Mouse (Mus musculus): Measurements from ENCODE around the gene Actn1. TPM values are rescaled to one million over a fixed set of nuclear protein-coding genes. Genes with fewer than 3 reads are reported as not detected.

Actn1 gene
- polyA plus RNA-seq, 2 experiments, result 35.8 to 95.9 TPM

GRCm38 (mm10) chr12:80203284-80203683 lies 56.9 kb downstream of the Actn1 start:
- WGBS, result 71% methylated on average over 4 of the region's 4 CpGs
- H3K27me3 ChIP-seq (ENCODE audit: control insufficient read depth, insufficient read depth, low read length), result no peaks in the 10 kb centered on the region

GRCm38 (mm10) chr12:80199738-80200137 lies 60.4 kb downstream of the Actn1 start:
- Histone ChIP-seq H3K4me2 (replicated peaks; ENCODE audit: low read depth, low read length, severe bottlenecking) (no peak overlapping the region), H3K4me1 (ENCODE audit: control insufficient read depth, insufficient read depth, low read length) (no peaks in the 10 kb centered on the region), H3K9me3 (ENCODE audit: control insufficient read depth, low read length) (no peaks in the 10 kb centered on the region), H3K9ac (ENCODE audit: low read depth, low read length, severe bottlenecking) (no peak overlapping the region), H3K27me3 (ENCODE audit: control insufficient read depth, insufficient read depth, low read length) (no peaks in the 10 kb centered on the region), H3K4me3 (replicated peaks; ENCODE audit: low read length) (no peak overlapping the region), H3K27ac (replicated peaks; ENCODE audit: low read depth, low read length) (no peak overlapping the region), H3K36me3 (ENCODE audit: control insufficient read depth, insufficient read depth, low read length) (peaks cover 49% of the 10 kb centered on the region)
- WGBS, result 68% methylated on average over 2 of the region's 2 CpGs
- TF ChIP-seq POLR2A (IDR thresholded peaks at IDR 0.05; ENCODE audit: borderline replicate concordance, extremely low read depth, insufficient read depth, insufficient read length), result no peak
- DNase-seq (ENCODE audit: low spot score) (no peak), ATAC-seq (ENCODE audit: low FRiP score, low read depth) (no peak)

More at GRCm38 (mm10) chr12:80203284-80203683, 56.9 kb downstream of the Actn1 start:
- no peaks in the 10 kb centered on the region for H3K9me3 ChIP-seq (ENCODE audit: control insufficient read depth, low read length)
- ATAC-seq (ENCODE audit: low FRiP score, low read depth), result no peak
- no peak for TF ChIP-seq POLR2A (IDR thresholded peaks at IDR 0.05; ENCODE audit: borderline replicate concordance, extremely low read depth, insufficient read depth, insufficient read length)
- H3K27ac ChIP-seq (replicated peaks; ENCODE audit: low read depth, low read length), result no peak overlapping the region
- DNase-seq (ENCODE audit: low spot score), result no peak
- no peak overlapping the region for H3K4me2 ChIP-seq (replicated peaks; ENCODE audit: low read depth, low read length, severe bottlenecking)
- H3K36me3 ChIP-seq (ENCODE audit: control insufficient read depth, insufficient read depth, low read length), result peaks cover 45% of the 10 kb centered on the region
- H3K9ac ChIP-seq (ENCODE audit: low read depth, low read length, severe bottlenecking), result no peak overlapping the region
- no peak overlapping the region for H3K4me3 ChIP-seq (replicated peaks; ENCODE audit: low read length)
- H3K4me1 ChIP-seq (ENCODE audit: control insufficient read depth, insufficient read depth, low read length), result 0 out of 2 replicates have a peak, but pooled peaks cover under 1% of the 10 kb centered on the region

GRCm38 (mm10) chr12:80198487-80198886 lies 61.7 kb downstream of the Actn1 start:
- no peaks in the 10 kb centered on the region for H3K4me1 ChIP-seq (ENCODE audit: control insufficient read depth, insufficient read depth, low read length)
- ATAC-seq (ENCODE audit: low FRiP score, low read depth) (peak; percentile 73; the same call in 1 of the 2 replicates), DNase-seq (ENCODE audit: low spot score) (peak; percentile 88)
- H3K4me2 ChIP-seq (replicated peaks; ENCODE audit: low read depth, low read length, severe bottlenecking), result no peak overlapping the region
- WGBS, result 20% methylated on average over 3 of the region's 3 CpGs
- no peak overlapping the region for H3K4me3 ChIP-seq (replicated peaks; ENCODE audit: low read length)
- no peaks in the 10 kb centered on the region for H3K9me3 ChIP-seq (ENCODE audit: control insufficient read depth, low read length)
- no peaks in the 10 kb centered on the region for H3K27me3 ChIP-seq (ENCODE audit: control insufficient read depth, insufficient read depth, low read length)
- no peak overlapping the region for H3K9ac ChIP-seq (ENCODE audit: low read depth, low read length, severe bottlenecking)
- no peak for TF ChIP-seq POLR2A (IDR thresholded peaks at IDR 0.05; ENCODE audit: borderline replicate concordance, extremely low read depth, insufficient read depth, insufficient read length)
- H3K27ac ChIP-seq (replicated peaks; ENCODE audit: low read depth, low read length), result no peak overlapping the region
- peaks cover 49% of the 10 kb centered on the region for H3K36me3 ChIP-seq (ENCODE audit: control insufficient read depth, insufficient read depth, low read length)

- no peak overlapping the region for H3K9ac ChIP-seq (ENCODE audit: low read depth, low read length, severe bottlenecking)
- no peak overlapping the region for H3K4me2 ChIP-seq (replicated peaks; ENCODE audit: low read depth, low read length, severe bottlenecking)
- H3K9me3 ChIP-seq (ENCODE audit: control insufficient read depth, low read length), result no peaks in the 10 kb centered on the region
- DNase-seq (ENCODE audit: low spot score), result peak; percentile 65
- peaks cover 57% of the 10 kb centered on the region for H3K36me3 ChIP-seq (ENCODE audit: control insufficient read depth, insufficient read depth, low read length)
- H3K4me1 ChIP-seq (ENCODE audit: control insufficient read depth, insufficient read depth, low read length), result no peaks in the 10 kb centered on the region
- TF ChIP-seq POLR2A (IDR thresholded peaks at IDR 0.05; ENCODE audit: borderline replicate concordance, extremely low read depth, insufficient read depth, insufficient read length), result no peak
- WGBS, result 77% methylated on average over 10 of the region's 10 CpGs
- ATAC-seq (ENCODE audit: low FRiP score, low read depth), result no peak
- H3K4me3 ChIP-seq (replicated peaks; ENCODE audit: low read length), result no peak overlapping the region
- no peak overlapping the region for H3K27ac ChIP-seq (replicated peaks; ENCODE audit: low read depth, low read length)
- H3K27me3 ChIP-seq (ENCODE audit: control insufficient read depth, insufficient read depth, low read length), result no peaks in the 10 kb centered on the region
Measured at GRCm38 (mm10) chr12:80197343-80197742, 62.8 kb downstream of the Actn1 start.

- no peak for ATAC-seq (ENCODE audit: low FRiP score, low read depth)
Measured at GRCm38 (mm10) chr12:80191806-80192205, 68.4 kb downstream of the Actn1 start.

GRCm38 (mm10) chr12:80191371-80191770 lies 68.8 kb downstream of the Actn1 start:
- 81% methylated on average over 6 of the region's 6 CpGs for WGBS
- no peak overlapping the region for H3K4me2 ChIP-seq (replicated peaks; ENCODE audit: low read depth, low read length, severe bottlenecking)
- DNase-seq (ENCODE audit: low spot score) (no peak), ATAC-seq (ENCODE audit: low FRiP score, low read depth) (no peak)
- TF ChIP-seq POLR2A (IDR thresholded peaks at IDR 0.05; ENCODE audit: borderline replicate concordance, extremely low read depth, insufficient read depth, insufficient read length), result no peak
- H3K9ac ChIP-seq (ENCODE audit: low read depth, low read length, severe bottlenecking), result no peak overlapping the region
- no peaks in the 10 kb centered on the region for H3K27me3 ChIP-seq (ENCODE audit: control insufficient read depth, insufficient read depth, low read length)
- no peaks in the 10 kb centered on the region for H3K4me1 ChIP-seq (ENCODE audit: control insufficient read depth, insufficient read depth, low read length)
- no peaks in the 10 kb centered on the region for H3K9me3 ChIP-seq (ENCODE audit: control insufficient read depth, low read length)
- H3K36me3 ChIP-seq (ENCODE audit: control insufficient read depth, insufficient read depth, low read length), result peaks cover 92% of the 10 kb centered on the region
- H3K4me3 ChIP-seq (replicated peaks; ENCODE audit: low read length), result no peak overlapping the region
- no peak overlapping the region for H3K27ac ChIP-seq (replicated peaks; ENCODE audit: low read depth, low read length)

More at GRCm38 (mm10) chr12:80191806-80192205, 68.4 kb downstream of the Actn1 start:
- Histone ChIP-seq H3K9ac (ENCODE audit: low read depth, low read length, severe bottlenecking) (no peak overlapping the region), H3K4me1 (ENCODE audit: control insufficient read depth, insufficient read depth, low read length) (no peaks in the 10 kb centered on the region), H3K4me3 (replicated peaks; ENCODE audit: low read length) (no peak overlapping the region), H3K9me3 (ENCODE audit: control insufficient read depth, low read length) (no peaks in the 10 kb centered on the region), H3K27me3 (ENCODE audit: control insufficient read depth, insufficient read depth, low read length) (no peaks in the 10 kb centered on the region), H3K4me2 (replicated peaks; ENCODE audit: low read depth, low read length, severe bottlenecking) (no peak overlapping the region), H3K27ac (replicated peaks; ENCODE audit: low read depth, low read length) (no peak overlapping the region), H3K36me3 (ENCODE audit: control insufficient read depth, insufficient read depth, low read length) (peaks cover 93% of the 10 kb centered on the region)
- no peak for DNase-seq (ENCODE audit: low spot score)
- 72% methylated on average over 5 of the region's 5 CpGs for WGBS
- no peak for TF ChIP-seq POLR2A (IDR thresholded peaks at IDR 0.05; ENCODE audit: borderline replicate concordance, extremely low read depth, insufficient read depth, insufficient read length)

Data from limb, embryonic 14.5 days (tissue).